Mouse (Mus musculus): ENCODE data around the gene Eml1.

DNA sequence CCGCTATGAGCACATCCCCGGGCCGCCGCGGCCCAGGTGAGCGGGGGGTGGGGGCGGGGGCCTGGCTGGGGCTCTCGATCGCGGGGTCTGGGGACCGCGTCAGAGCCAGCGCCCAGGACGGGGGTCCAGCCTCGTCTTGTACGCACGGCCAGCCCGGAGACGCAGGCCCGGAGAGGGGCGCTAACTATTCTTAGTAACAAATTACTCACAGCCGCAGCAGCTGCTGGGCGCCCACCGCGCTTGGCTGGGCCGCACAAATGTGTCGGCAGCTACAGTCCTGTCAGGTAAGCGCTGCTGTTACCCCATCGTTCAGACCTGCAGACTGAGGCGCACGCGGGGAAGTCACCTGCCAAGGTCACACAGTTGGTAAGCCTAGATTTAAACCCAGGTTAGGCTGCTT is 36.2 kb upstream of the Eml1 start:
- TF ChIP-seq CTCF (IDR thresholded peaks at IDR 0.05; ENCODE audit: insufficient read depth, low read depth, low read length) (no peak), POLR2A (IDR thresholded peaks at IDR 0.05; ENCODE audit: insufficient read depth, low read depth, low read length) (no peak)

Measured in olfactory bulb, adult 2 months (tissue).